Mouse (Mus musculus) G1E (cell line): ENCODE results near the gene Coro2a. TPM values are rescaled to one million over a fixed set of nuclear protein-coding genes. Genes with fewer than 3 reads are reported as not detected.

Source experiments
- ATAC-seq: 2 replicates; pipeline ENCODE4 v1.8.0; 2016; ENCODE audit warnings: mild to moderate bottlenecking; ENCODE audit not compliant: insufficient number of reproducible peaks, poor library complexity, low FRiP score, severe bottlenecking; ENCODE audit errors: extremely low read depth
- DNase-seq: peaks from one replicate; pipeline ENCODE4 v3.0.0; 2012; ENCODE audit warnings: low spot score
- H3K27me3 ChIP-seq: 2 replicates; pipeline ENCODE4 v1.6.1; 2012; ENCODE audit warnings: mild to moderate bottlenecking, low read length, inconsistent platforms; ENCODE audit not compliant: insufficient read depth
- H3K36me3 ChIP-seq: replicated peaks from 2 replicates; pipeline ENCODE3; 2012; ENCODE audit warnings: mild to moderate bottlenecking, inconsistent platforms
- H3K4me1 ChIP-seq: 2 replicates; pipeline ENCODE4 v1.6.1; 2012; ENCODE audit warnings: low read depth, low read length, inconsistent platforms, mixed read lengths; ENCODE audit not compliant: insufficient read depth
- H3K4me3 ChIP-seq: 2 replicates; pipeline ENCODE4 v1.5.1; 2012; ENCODE audit warnings: low read depth, mild to moderate bottlenecking, inconsistent platforms, low read length, moderate library complexity, mixed read lengths
- H3K9me3 ChIP-seq: replicated peaks from 2 replicates; pipeline ENCODE4 v1.6.1; 2012; ENCODE audit warnings: inconsistent platforms
- CTCF ChIP-seq: IDR thresholded peaks from 2 replicates; pipeline ENCODE4 v1.5.1; 2012; ENCODE audit warnings: low read depth, low read length, inconsistent platforms, mixed read lengths
- GATA1 ChIP-seq: IDR thresholded peaks from 2 replicates; pipeline ENCODE4 v1.6.1; 2012; ENCODE audit warnings: borderline replicate concordance, low read length, inconsistent platforms, mixed read lengths
- GATA2 ChIP-seq: IDR thresholded peaks from 2 replicates; pipeline ENCODE4 v1.6.1; 2012; ENCODE audit warnings: low read depth, low read length, inconsistent platforms, borderline replicate concordance
- POLR2AphosphoS5 ChIP-seq: IDR thresholded peaks from 2 replicates; pipeline ENCODE4 v1.6.1; 2012; ENCODE audit warnings: low read depth, low read length, inconsistent platforms; ENCODE audit not compliant: insufficient replicate concordance
- TAL1 ChIP-seq: conservative IDR thresholded peaks from 2 replicates; pipeline ENCODE4 v1.6.1; 2012; ENCODE audit warnings: low read depth, low read length, inconsistent platforms, mixed read lengths
- polyA plus RNA-seq: library from polyadenylated mRNA; stranded (reverse); fragments of >175 nt; gene quantifications from 2 replicates; pipeline ENCODE4 v1.2.3, GENCODE M21; 2012
- total RNA-seq, 2 experiments: library from RNA; stranded (forward) in 1 of 2; stranded (reverse) in 1 of 2; fragments of 200-1000 nt in 1 of 2; fragments of >200 nt in 1 of 2; fragmentation: Nextera tagmentation in 1 of 2; gene quantifications; 2 replicates each; pipeline ENCODE4 v1.2.3; 2014 to 2017

Coro2a gene
- total and polyA plus RNA-seq, 3 experiments, result 79.5 to 501 (median 158) TPM

DNA sequence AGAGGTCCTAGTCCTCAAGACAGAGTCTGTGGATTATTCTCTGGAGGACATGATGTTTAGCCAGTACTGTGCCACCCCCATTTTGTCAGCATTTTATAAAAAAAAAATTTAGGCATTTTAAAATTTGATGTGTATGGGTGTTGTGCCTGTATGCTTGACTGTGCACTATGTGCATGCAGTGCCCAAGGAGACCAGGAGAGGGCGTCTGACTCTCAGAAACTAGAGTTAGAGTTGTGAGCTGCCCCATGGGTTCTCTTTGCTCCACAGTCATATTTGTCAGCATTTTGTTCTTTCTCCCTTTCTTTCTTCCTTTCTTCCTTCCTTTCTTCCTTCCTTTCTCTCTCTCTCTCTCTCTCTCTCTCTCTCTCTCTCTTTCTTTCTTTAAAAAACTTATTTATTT is 57.7 kb downstream of the Coro2a start:
- ATAC-seq, result no peak; the same call in 1 of the 2 replicates
- no peak for DNase-seq
- Histone ChIP-seq H3K4me3 (no peak overlapping the region), H3K36me3 (peaks cover 96% of the 10 kb centered on the region), H3K4me1 (peaks cover 54% of the 10 kb centered on the region), H3K27me3 (no peaks in the 10 kb centered on the region), H3K9me3 (no peaks in the 10 kb centered on the region)
- TF ChIP-seq POLR2AphosphoS5, result no peak
- peak; percentile 50; the same call in 1 of the 2 replicates for TF ChIP-seq CTCF

DNA sequence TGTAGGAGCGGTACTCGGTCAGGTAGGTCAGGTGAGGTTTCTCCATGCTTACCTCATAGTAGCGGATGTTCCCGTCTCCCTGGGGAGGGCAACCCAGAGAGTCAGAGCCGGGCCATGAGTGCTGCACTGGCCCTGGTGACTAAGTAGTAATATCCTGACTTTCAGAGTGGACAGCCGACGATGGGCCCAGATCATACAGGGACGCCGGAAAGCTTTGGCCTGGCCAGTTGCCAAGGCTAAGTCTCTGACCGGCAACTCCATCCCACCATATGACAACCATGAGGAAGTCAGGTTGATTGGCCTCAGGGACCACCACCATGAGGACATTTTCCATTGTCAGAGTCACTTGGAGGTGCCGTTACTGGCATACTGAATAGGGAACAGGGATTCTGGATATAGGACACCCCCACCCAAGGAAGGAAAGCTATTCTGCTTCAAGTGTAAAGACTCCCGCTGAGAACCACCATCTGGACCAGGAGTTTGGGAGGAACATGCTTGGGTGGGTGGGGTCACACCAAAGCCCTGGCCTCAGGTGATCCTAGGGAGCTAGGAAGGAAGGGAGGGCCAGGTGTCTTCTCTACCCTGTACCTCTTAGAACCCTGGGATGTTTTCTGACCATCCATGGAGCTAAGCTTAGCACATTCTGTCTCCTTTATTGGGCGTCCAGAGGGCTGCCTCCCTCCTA is 58.5 kb downstream of the Coro2a start:
- H3K27me3 ChIP-seq, result no peaks in the 10 kb centered on the region
- DNase-seq, result no peak
- no peak overlapping the region for H3K4me3 ChIP-seq
- TF ChIP-seq GATA2 (no peak), CTCF (no peak), POLR2AphosphoS5 (no peak), TAL1 (no peak), GATA1 (no peak)
- peaks cover 47% of the 10 kb centered on the region for H3K4me1 ChIP-seq
- ATAC-seq, result no peak
- peaks cover 96% of the 10 kb centered on the region for H3K36me3 ChIP-seq
- no peaks in the 10 kb centered on the region for H3K9me3 ChIP-seq

DNA sequence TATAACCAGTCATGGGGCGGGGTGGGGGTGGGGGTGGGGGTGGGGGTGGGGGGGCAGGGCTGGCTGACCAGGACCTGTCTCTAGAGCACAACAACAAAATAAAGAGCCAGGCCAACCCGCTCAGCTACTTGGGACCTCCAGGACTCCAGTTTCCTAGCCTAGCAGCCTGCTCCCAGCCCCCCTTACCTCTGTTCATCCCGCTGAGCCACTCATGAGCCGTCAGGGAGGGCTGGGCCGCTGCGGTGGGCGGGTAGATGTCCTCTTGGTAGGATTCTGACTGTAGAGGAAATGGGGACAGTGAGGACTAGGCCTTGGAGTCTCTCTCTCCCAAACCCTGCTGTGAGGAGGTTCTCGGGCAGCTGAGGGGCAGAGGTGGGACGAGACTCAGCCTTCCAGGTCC is 60.3 kb downstream of the Coro2a start:
- no peaks in the 10 kb centered on the region for H3K27me3 ChIP-seq
- ATAC-seq (no peak), DNase-seq (no peak)
- TF ChIP-seq CTCF (no peak), TAL1 (no peak), GATA2 (no peak), POLR2AphosphoS5 (no peak), GATA1 (no peak)
- no peaks in the 10 kb centered on the region for H3K9me3 ChIP-seq
- H3K4me3 ChIP-seq, result no peak overlapping the region
- H3K36me3 ChIP-seq, result peaks cover 93% of the 10 kb centered on the region
- H3K4me1 ChIP-seq, result peaks cover 53% of the 10 kb centered on the region

DNA sequence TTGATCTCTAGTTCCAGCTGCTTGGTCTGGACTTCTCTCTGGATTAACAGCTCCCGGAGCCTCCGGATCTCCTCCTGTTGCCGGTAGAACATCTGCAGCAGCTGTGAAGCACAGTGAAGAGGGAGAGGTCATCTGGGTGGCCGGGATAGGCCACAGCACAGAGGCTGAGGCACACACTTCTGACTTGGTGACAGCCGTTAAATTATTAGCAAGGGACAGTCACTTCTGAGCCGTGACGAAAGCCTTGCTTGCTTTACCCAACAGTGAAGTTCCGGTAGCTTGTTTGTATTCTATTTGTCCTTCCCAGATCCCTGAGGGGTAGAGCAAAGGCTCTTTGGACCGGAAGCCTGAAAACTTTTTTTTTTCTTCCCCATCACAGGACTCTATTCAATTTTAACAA is 62.8 kb downstream of the Coro2a start:
- Histone ChIP-seq H3K27me3 (no peaks in the 10 kb centered on the region), H3K9me3 (no peaks in the 10 kb centered on the region), H3K4me3 (no peak overlapping the region), H3K4me1 (peaks cover 61% of the 10 kb centered on the region), H3K36me3 (peaks cover 79% of the 10 kb centered on the region)
- ATAC-seq (no peak), DNase-seq (no peak)
- TF ChIP-seq POLR2AphosphoS5, result no peak
- no peak for TF ChIP-seq TAL1

DNA sequence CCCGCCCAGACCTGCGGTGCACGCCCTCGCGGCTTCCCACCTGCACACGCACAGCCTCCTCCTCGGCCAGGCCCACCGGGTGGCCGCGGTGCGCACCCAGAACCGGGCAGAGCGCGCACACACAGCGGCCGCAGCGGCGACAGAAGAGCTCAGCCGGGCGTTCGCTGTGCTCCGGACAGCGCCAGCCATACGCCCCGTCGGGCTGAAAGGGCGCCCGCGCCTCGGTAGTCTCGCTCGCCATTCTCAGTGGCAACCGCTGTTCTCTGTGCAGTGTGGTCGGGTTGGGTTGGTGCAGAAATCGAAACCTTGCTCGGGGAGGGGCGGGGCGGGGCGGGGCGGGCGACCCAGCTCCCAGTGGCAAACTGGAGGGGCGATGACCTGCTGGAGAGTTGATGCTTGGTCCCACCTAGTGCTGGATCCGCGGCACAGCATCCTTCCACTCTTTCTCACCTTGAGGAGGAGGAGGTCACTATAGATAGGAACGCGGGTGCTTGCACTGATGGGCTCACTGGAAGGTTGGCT is 66.1 kb downstream of the Coro2a start, which contains the start of gene Trim14:
Trim14 (minus strand) TSS at position 302 of the 522 bp plus-strand sequence.
- no peak for TF ChIP-seq CTCF
- no peak for TF ChIP-seq TAL1
- no peak for TF ChIP-seq GATA2
- TF ChIP-seq GATA1, result no peak
- no peak for TF ChIP-seq POLR2AphosphoS5
- peak; percentile 85 for DNase-seq
- H3K4me1 ChIP-seq, result peaks cover 62% of the 10 kb centered on the region
- H3K36me3 ChIP-seq, result peaks cover 74% of the 10 kb centered on the region
- H3K9me3 ChIP-seq, result no peaks in the 10 kb centered on the region
- peak within 1 kb of the TSS; percentile 87 for H3K4me3 ChIP-seq
- H3K27me3 ChIP-seq, result no peaks in the 10 kb centered on the region
- peak; percentile 66; the same call in 1 of the 2 replicates for ATAC-seq

DNA sequence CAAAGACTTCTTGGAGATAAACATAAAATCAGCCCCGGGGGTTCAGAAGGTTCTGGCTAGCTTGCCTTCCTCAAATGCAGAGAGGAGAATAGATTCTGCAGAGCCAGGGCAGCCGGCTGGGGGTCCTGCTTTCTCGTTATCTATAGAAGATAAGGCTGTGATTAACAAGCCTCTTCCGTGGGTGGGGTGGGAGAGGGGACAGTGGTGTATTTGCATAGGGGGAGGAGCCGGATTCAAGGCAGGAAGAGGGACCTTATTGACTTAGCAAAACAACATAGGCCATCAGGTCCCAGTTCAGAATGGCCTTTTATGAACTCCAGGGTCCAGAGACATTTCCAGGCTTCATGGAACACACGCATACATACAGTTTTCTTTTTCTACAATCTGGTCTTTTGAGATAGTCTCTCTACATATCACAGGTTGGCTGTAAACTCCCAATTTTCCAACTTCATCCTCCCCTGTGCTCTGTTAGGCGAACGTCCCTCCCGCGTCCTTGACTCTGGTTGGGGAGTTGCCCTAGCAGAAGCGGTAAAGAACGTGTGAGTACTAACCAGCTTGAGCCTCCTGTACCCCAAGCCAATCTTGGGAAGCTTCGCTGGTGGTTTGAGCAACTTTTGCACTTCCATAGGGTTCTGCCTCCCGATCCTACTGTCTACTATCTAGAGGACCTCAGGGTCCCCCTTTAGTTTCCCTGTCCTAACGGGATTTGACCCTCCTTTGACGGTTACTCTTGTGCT is 66.7 kb downstream of the Coro2a start:
- ATAC-seq (peak; percentile 56), DNase-seq (peak; percentile 73)
- Histone ChIP-seq H3K36me3 (peaks cover 74% of the 10 kb centered on the region), H3K9me3 (no peaks in the 10 kb centered on the region), H3K4me1 (peaks cover 62% of the 10 kb centered on the region), H3K4me3 (peak overlapping the region; percentile 87), H3K27me3 (no peaks in the 10 kb centered on the region)
- no peak for TF ChIP-seq CTCF
- TF ChIP-seq GATA2, result no peak
- no peak for TF ChIP-seq TAL1
- no peak for TF ChIP-seq GATA1
- TF ChIP-seq POLR2AphosphoS5, result no peak
